Mouse (Mus musculus): ENCODE results near the gene Agpat1.

The Agpat1 gene

DNA sequence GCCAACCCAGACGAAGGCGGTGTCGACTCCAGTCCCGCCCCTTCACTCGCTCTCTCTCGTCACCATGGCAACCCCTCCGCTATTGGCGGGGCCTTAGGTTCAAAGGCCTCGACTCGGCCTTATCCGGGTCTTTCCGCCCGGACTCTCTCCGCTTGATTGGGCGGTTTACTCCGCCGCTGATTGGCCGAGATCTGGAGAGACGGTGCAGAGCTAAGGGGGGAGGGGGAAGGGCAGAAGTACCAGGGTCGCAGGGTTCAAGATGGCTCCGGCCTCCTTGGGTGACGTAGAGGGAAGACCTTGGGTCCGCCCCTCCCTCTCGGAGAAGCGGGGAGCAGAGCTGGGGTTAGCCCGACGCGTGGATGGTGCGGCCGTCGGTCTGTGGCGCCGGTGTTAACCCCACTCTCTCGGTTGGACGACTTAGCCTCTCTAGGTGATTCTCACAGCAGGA, at the start of gene Agpat1:
Gene Agpat1 (plus strand): TSS at position 202 of the 448 bp plus-strand sequence.
- no peak for DNase-seq (ENCODE audit: low read depth, low spot score)

DNA sequence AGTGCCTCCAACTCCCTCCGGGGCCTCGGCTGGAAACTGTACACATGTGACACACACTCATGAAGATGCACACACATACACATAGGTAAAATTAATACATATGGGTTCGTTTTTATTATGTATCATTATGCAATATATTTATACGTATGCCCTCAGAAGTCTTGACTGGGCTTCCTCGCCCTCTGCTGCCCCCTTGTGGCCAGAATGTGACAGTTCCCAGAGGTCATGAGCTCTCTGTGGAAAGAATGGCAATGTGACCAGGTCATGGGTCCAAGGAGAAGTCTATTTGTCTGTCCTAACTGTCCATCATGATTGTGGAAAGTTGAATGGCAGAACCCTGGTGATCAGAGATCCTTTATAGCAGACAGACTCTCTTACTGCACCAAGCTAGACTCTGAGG, 48.6 kb upstream of the Agpat1 start:
- DNase-seq (ENCODE audit: low read depth, low spot score): no peak

DNA sequence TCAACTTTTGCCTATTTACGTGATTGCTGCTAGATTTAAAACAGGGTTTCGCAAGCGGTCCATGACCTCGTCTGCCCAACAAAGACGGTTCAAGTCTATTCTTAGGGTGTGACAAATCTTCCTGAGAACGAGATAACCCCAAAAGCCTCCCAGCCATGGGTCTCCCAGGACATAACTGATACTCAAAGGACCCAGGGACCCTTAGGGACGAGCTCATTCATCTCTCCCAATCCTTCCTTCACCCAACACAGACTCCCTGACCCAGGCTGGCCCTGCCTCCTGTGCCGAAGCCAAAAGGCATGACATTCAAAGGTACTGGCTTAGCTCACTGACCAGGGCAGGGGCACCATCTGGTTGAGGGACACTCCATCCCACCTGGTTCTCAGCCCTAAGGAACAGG, 47.7 kb upstream of the Agpat1 start:
- no peak for DNase-seq (ENCODE audit: low read depth, low spot score)

DNA sequence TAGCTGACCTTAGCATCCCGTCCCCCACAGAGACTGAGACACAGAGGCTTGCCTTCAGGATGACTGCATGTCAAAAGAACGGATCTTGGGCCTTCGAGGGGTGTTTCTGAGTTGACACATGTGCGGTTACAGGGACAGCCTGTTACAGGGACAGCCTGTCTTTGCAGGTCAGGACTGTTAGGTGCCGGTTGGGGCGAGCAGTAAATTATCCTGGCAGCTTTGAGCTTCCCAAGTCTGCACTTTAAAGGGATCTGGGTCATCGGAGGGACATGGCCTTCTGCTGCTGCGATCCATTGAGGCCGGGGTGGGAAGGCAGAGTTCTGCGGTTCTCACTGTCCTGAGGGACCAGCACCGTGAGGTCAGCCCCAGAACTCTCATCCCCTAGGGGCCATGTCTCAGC, 46.7 kb upstream of the Agpat1 start:
- no peak for DNase-seq (ENCODE audit: low read depth, low spot score)

DNA sequence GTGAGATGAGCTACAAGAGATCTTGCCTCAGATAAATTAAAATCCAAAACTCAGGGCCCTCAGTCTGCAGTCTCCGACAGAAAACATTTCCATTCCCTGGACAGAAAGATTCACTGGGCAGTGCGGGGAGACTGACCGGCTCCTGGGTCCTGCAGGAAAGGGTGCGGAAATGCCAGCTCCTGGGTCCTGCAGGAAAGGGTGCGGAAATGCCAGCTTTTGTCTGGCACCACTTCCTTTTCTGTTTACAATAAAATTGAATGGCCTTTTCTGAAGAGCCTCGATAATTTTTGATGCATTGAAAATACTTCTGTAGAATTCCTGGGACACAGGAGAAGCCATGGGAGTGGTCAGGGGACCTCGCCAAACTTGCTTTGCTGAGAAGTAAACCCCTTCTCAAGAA, 44.9 kb upstream of the Agpat1 start:
- no peak for DNase-seq (ENCODE audit: low read depth, low spot score)

DNA sequence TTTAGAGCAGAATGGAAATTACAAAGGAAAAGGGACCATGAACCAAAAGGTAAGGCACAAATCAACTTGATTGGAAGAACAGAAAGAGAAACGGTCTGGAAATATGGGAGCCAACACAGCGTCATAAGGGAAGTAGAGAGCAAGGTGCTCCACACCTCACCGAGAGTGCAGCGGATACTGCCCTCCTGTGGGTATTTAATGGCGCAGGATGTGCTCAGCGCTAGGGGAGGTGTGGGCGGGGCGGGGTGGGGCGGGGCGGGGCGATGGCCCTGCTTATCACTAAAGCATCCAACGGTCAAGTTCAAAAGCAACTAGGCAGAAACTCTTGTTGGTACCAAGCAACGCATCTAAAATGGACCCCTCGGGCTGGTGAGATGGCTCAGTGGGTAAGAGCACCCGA, 44.2 kb upstream of the Agpat1 start:
- DNase-seq (ENCODE audit: low read depth, low spot score): no peak

DNA sequence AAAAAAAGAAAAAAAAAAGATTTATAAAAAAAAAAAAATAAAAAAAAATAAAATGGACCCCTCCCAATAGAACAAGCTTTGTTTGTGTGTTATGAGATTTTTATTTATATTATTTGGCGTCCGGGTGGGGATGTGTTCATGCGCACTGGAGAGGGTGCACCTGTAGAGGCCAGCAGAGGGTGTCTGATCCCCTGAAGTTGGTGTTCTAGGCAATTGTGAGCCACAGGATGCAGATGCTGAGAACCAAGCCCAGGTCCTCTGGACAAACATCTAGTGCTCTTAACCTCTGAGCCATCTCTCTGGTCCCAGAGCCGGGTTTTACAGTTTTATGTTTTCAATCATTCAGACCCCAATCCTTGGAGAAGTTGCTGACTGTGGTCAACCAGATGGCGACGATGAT, 43.6 kb upstream of the Agpat1 start:
- DNase-seq (ENCODE audit: low read depth, low spot score): no peak

DNA sequence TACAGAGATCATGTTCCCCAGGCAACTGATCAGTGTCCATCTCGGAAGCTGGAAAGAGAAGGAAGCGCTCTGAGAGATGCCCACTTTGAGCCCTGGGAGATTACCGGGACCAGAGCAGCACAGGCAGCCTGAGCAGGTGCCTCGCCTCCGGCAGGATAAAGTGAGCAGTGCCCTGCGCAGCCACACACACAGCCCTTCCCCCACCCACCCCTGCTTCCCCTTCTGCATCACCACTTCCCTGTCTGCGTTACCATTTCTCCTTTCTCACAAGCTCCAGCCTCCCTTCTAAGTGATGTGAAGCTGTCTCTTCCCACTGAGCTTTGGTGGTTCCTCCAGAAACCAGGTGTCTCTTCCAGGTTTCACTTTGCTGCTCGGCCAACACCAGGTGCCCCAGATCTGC, 42.9 kb upstream of the Agpat1 start:
- no peak for DNase-seq (ENCODE audit: low read depth, low spot score)

DNA sequence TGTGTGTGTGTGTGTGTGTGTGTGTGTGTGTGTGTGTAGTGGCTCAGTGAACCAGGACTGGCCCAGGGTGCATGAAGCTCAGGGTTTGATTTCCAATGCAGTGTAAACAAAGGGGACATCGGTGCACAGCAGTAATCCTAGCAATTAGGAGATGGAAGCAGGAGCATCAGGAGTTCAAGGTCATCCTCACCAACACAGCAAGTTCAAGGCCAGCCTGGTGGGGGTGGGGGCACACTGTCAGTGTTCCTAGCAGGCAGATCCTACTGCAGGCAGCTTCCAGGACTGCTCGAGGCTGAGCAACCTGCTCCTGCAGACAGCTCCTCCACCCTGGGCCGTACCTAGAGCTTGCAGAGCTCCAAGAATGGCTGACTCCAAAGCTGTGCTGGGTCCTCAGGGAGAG, 41.5 kb upstream of the Agpat1 start:
- no peak for DNase-seq (ENCODE audit: low read depth, low spot score)

DNA sequence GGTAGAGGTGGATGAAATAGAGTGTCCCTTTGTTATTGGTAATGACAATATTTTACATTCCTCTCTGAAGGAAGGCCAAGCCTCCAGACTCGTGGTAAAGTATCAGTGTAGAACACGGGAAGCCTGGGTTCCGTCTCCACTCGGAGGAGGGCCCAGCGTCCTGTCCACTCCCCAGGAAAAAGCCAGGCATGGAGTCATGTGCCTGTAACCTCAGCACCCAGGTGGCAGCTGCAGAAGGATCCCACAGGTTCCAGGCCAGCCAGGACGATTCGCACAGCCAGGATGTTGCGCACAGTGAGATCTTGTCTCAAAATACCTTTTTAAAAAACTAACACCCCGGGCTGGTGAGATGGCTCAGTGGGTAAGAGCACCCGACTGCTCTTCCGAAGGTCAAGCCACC, 40.7 kb upstream of the Agpat1 start:
- no peak for DNase-seq (ENCODE audit: low read depth, low spot score)

DNA sequence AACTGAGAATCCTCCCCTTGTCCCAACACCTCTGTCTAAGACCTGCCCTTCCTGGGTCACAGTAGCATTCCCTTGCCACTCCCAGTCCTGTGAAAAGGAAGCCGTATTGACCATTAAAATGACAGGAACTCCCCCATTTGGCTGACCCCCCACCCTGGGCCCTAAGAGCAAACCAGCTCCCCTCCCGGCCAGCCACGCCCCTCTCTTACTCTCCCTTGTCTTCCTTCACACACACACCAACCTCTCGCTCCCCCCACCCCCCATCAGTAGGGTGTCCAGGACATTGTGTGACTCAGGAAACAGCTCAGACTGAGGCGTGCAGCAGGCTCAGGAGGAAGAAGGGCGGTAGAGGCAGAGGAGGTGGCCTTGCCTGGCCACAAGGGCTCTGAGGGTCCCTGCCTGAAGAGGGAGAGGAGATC, 40.0 kb upstream of the Agpat1 start, which contains the start of gene Notch4:
Gene Notch4 (plus strand): TSS at position 266 of the 419 bp plus-strand sequence.
- DNase-seq (ENCODE audit: low read depth, low spot score): no peak

DNA sequence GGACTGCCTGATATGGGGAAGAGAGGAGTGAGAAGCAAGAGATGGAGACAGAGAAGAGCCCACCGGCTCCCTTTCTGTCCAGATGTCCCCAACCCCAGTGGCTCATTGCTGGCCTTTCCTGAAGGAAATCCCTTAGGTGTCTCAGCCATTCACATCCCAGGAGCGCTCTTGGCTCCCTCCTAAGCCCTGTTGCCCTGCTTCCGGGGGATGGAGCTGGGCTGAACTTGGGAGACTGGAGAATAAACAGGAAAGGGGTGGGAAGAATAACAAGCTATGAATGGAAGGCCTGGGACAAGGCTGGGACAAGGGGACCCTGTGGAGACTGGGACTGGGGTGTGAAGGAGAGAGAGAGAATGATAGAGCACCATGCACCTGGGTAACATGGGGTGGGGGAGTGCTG, 39.3 kb upstream of the Agpat1 start:
- DNase-seq (ENCODE audit: low read depth, low spot score): no peak

DNA sequence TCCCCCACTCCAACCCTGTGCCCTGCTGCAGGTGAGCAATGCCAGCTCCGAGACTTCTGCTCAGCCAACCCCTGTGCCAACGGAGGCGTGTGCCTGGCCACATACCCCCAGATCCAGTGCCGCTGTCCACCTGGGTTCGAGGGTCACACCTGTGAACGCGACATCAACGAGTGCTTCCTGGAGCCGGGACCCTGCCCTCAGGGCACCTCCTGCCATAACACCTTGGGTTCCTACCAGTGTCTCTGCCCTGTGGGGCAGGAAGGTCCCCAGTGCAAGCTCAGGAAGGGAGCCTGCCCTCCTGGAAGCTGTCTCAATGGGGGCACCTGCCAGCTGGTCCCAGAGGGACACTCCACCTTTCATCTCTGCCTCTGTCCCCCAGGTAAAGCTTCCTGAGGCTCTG, 36.8 kb upstream of the Agpat1 start:
- no peak for DNase-seq (ENCODE audit: low read depth, low spot score)

DNA sequence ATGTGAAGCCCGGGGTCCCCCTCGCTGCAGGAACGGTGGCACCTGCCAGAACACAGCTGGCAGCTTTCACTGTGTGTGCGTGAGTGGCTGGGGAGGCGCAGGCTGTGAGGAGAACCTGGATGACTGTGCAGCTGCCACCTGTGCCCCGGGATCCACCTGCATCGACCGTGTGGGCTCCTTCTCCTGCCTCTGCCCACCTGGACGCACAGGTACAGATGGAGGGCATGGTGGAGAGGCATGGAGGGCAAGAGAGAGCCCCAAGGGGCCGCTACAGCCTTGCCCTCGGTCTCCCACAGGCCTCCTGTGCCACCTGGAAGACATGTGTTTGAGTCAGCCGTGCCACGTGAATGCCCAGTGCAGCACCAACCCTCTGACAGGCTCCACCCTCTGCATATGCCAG, 35.6 kb upstream of the Agpat1 start:
- DNase-seq (ENCODE audit: low read depth, low spot score): no peak

DNA sequence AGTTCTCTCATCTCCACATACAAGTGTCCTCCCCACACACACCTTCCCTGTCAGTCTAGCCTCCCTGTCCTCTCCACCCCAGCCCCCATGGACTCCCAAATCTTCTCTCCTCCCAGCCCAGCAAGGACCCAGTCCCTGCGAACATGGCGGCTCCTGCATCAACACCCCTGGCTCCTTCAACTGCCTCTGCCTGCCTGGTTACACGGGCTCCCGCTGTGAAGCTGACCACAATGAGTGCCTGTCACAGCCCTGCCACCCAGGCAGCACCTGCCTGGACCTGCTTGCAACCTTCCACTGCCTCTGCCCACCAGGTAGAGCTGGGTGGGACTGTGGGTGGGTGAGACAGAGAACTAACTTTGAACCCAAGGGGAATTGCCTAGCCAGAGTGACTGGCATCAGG, 34.1 kb upstream of the Agpat1 start:
- DNase-seq (ENCODE audit: low read depth, low spot score): no peak

DNA sequence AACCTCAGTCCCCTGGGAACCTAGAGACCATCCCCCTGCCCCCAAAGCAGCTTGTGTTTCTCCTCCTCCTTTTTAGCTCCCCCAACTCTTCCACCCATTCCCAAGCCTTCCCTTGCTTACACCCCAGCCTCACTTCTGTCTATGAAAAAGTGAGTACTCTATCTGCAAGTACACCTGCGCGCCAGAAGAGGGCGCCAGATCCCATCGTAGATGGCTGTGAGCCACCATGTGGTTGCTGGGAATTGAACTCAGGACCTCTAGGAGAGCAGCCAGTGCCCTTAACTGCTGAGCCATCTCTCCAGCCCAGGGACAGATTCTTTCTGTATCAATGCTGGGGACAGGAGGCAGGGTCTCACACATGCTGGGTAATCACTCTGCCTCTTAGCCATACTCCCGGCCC, 32.2 kb upstream of the Agpat1 start:
- DNase-seq (ENCODE audit: low read depth, low spot score): no peak

DNA sequence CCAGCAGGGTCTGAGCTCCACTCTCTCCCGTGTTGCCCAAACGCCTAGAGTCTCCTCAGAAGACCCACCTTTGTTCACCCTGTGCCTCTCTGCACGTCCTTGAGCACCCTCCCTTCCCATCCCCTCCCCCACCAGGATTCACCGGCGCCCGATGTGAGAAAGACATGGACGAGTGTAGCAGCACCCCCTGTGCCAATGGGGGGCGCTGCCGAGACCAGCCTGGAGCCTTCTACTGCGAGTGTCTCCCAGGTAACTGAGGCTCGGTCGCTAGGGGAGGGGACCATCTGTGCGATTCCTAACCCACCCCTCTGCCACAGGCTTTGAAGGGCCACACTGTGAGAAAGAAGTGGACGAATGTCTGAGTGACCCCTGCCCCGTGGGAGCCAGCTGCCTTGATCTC, 31.7 kb upstream of the Agpat1 start:
- no peak for DNase-seq (ENCODE audit: low read depth, low spot score)

DNA sequence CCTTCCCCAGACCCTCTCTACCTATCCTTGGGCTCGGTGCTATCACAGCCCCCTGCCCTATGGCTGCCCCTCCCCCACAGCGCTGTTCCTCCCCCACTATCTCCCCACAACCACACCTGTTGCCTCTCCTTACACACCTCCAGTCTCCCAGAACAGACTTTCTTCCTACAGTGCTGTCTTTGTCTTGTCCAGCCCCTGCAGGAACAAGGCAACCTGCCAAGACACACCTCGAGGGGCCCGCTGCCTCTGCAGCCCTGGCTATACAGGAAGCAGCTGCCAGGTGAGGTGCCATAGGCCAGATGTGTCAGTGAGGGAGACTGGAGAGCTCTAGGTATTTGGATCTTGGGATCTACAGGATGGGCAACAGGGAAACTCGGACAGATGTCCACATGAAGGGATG, 27.5 kb upstream of the Agpat1 start:
- DNase-seq (ENCODE audit: low read depth, low spot score): no peak

DNA sequence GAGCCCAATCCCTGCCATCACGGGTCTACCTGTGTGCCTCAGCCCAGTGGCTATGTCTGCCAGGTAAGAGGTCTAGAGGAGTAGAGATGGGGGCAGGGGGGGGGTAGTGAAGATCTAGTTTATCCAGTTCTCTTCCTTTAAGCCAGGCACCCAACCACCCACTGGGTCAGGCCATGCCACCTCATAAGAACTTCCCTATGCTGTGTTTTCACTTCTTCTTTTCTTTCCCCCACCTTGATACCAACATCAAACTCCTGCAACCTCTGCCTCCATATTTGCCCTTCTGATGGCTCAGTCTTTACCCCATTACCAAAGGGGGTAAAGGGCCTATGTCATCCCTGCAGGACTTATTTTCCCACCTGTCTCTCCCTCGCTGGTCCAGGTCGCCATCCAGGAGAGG, 26.0 kb upstream of the Agpat1 start:
- no peak for DNase-seq (ENCODE audit: low read depth, low spot score)

DNA sequence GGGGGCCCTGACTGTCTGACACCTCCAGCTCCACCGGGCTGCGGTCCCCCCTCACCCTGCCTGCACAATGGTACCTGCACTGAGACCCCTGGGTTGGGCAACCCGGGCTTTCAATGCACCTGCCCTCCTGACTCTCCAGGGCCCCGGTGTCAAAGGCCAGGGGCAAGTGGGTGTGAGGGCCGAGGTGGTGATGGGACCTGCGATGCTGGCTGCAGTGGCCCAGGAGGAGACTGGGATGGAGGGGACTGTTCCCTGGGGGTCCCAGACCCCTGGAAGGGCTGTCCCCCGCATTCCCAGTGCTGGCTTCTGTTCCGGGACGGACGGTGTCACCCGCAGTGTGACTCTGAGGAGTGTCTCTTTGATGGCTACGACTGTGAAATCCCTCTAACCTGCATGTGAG, 21.5 kb upstream of the Agpat1 start:
- DNase-seq (ENCODE audit: low read depth, low spot score): no peak

DNA sequence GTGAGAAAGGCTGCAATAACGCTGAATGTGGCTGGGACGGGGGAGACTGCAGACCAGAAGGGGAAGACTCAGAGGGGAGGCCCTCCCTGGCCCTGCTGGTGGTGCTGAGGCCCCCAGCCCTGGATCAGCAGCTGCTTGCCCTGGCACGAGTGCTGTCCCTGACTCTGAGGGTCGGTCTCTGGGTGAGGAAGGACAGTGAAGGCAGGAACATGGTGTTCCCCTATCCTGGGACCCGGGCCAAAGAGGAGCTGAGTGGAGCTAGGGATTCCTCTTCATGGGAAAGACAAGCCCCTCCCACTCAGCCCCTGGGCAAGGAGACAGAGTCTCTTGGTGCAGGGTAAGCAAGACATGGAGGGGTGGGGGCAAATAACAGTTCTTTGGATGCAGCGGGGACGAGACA, 20.7 kb upstream of the Agpat1 start:
- no peak for DNase-seq (ENCODE audit: low read depth, low spot score)

DNA sequence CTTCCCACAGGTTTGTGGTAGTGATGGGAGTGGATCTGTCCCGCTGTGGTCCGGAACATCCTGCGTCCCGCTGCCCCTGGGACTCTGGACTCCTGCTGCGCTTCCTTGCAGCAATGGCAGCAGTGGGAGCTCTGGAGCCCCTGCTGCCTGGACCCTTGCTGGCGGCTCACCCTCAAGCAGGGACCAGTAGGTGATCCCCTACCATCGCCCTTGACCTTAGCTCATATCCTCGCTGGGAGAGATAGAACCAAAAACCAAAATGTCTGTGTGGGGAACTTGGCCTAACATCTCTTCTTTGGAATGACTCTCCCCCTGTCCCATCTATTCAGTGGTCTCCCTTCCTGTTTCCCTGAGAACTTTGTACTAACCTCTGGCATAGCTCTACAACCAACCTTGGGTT, 20.2 kb upstream of the Agpat1 start:
- no peak for DNase-seq (ENCODE audit: low read depth, low spot score)

DNA sequence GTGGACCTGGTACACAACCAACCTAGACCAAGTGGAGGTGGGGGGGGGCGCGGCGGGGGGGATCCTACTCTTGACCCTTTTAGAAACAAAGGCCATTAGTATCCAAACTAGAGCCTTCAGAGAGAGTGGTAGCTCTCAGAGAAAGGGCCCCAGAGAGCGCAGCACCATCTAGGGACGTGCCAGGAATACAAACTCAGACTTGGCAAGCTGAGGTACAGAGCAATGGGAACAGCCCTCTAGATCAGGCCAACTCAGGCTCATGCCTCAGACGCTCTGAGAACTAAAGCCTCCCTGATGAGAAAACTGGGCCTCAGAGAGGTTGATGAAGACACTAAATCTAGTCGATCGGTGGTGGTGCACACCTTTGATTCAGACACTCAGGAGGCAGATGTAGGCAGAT, 18.9 kb upstream of the Agpat1 start:
- no peak for DNase-seq (ENCODE audit: low read depth, low spot score)

DNA sequence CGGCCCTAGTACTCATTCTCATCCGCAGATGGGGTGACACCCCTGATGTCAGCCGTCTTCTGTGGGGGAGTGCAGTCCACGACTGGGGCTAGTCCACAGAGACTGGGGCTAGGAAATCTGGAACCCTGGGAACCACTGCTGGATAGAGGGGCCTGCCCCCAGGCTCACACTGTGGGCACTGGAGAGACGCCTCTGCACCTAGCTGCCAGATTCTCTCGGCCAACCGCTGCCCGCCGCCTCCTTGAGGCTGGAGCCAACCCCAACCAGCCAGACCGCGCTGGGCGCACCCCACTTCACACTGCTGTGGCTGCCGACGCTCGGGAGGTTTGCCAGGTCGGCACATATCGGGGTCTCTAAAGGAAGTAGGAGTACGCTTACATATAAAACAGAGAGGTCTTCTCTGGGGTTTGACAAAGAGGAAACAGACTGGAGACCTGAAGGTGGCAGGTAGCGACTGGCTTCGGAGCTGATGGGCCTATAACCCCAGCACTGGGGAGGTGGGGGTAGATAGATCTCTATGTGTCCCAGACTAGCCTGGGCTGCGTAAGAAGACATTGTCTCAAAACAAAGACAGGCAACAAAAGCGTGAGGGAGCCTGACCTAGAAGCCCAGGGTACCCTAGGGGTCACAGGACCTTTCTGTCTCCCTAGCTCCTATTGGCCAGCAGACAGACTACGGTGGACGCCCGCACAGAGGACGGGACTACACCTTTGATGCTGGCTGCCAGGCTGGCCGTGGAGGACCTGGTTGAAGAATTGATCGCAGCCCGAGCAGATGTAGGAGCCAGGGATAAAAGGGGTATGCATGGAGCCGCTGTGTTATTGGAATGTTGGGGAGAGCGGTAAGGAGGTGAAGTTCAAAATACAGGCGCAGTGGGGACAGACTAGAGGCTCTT, 17.9 kb upstream of the Agpat1 start:
- no peak for DNase-seq (ENCODE audit: low read depth, low spot score)
